Mouse (Mus musculus) brain, embryonic 14.5 days (tissue): Measurements from ENCODE around the gene Itpkc. TPM values are rescaled to one million over a fixed set of nuclear protein-coding genes. Genes with fewer than 3 reads are reported as not detected.
A peak's percentile ranks its signal among the peaks of the same experiment; 100 is the strongest.
"Not testable (repeated sequence)": the region's sequence is repeated elsewhere in the genome, so short reads cannot be mapped to it uniquely, and the experiment has no call there.

Experiments used
- DNase-seq: peaks from one replicate; pipeline ENCODE4 v3.0.0-alpha.2; 2011; ENCODE audit warnings: low read depth
- CTCF ChIP-seq: fragments of 200-500 bp; IDR thresholded peaks from 2 replicates; pipeline ENCODE4 v1.5.1; 2012; ENCODE audit warnings: inconsistent platforms, mild to moderate bottlenecking, moderate library complexity, borderline replicate concordance; ENCODE audit not compliant: insufficient read depth, insufficient read length; ENCODE audit errors: extremely low read depth
- POLR2A ChIP-seq: fragments of 200-500 bp; IDR thresholded peaks from 2 replicates; pipeline ENCODE4 v1.6.1; 2012; ENCODE audit warnings: mild to moderate bottlenecking, inconsistent platforms, borderline replicate concordance; ENCODE audit not compliant: poor library complexity, insufficient read depth, insufficient read length, severe bottlenecking; ENCODE audit errors: extremely low read depth
- polyA plus RNA-seq: library from polyadenylated mRNA; depleted of rRNA; stranded (reverse); fragments of >200 nt; gene quantifications from 2 replicates; pipeline ENCODE4 v1.2.3, GENCODE M21; 2012

Itpkc gene
- polyA plus RNA-seq, 1 experiment, result 15.9 TPM

- DNase-seq, result peak; percentile 64
- TF ChIP-seq POLR2A (no peak), CTCF (no peak)
Observed at GRCm38 (mm10) chr7:27259271-27259721, 30.8 kb upstream of the Itpkc start.

- TF ChIP-seq POLR2A, result peak; percentile 79
- no peak for TF ChIP-seq CTCF
- DNase-seq, result peak; percentile 97
Observed at GRCm38 (mm10) chr7:27258205-27258899, 29.9 kb upstream of the Itpkc start, which contains the start of gene Numbl. Gene Numbl (plus strand): TSS chr7:27258433.

GRCm38 (mm10) chr7:27257852-27258204 is 29.4 kb upstream of the Itpkc start:
- TF ChIP-seq CTCF, result no peak
- no peak for TF ChIP-seq POLR2A
- peak; percentile 91 for DNase-seq

- peak; percentile 92 for DNase-seq
- no peak for TF ChIP-seq POLR2A
Observed at GRCm38 (mm10) chr7:27257046-27257851, 28.8 kb upstream of the Itpkc start.

GRCm38 (mm10) chr7:27255721-27256120 is 27.3 kb upstream of the Itpkc start:
- DNase-seq, result no peak
- TF ChIP-seq CTCF (peak; percentile 38; the same call in 1 of the 2 replicates), POLR2A (no peak)

- DNase-seq, result no peak
- TF ChIP-seq CTCF, result no peak
- TF ChIP-seq POLR2A, result no peak
Observed at GRCm38 (mm10) chr7:27251946-27252345, 23.5 kb upstream of the Itpkc start.

- DNase-seq, result no peak
- TF ChIP-seq CTCF, result no peak
- TF ChIP-seq POLR2A, result no peak
Observed at GRCm38 (mm10) chr7:27249928-27250327, 21.5 kb upstream of the Itpkc start.

GRCm38 (mm10) chr7:27249146-27249545 is 20.7 kb upstream of the Itpkc start:
- TF ChIP-seq CTCF (peak; percentile 41; the same call in 1 of the 2 replicates), POLR2A (no peak)
- DNase-seq, result peak; percentile 66

- peak; percentile 53; the same call in 1 of the 2 replicates for TF ChIP-seq CTCF
- not testable (repeated sequence) for DNase-seq
Observed at GRCm38 (mm10) chr7:27244088-27244487, 15.6 kb upstream of the Itpkc start.

GRCm38 (mm10) chr7:27243211-27243610 is 14.8 kb upstream of the Itpkc start:
- TF ChIP-seq CTCF (no peak), POLR2A (no peak)
- no peak for DNase-seq

GRCm38 (mm10) chr7:27238568-27238967 is 10.1 kb upstream of the Itpkc start:
- DNase-seq, result no peak
- TF ChIP-seq POLR2A, result no peak
- no peak for TF ChIP-seq CTCF

- DNase-seq, result no peak
- TF ChIP-seq POLR2A, result no peak
- no peak for TF ChIP-seq CTCF
Observed at GRCm38 (mm10) chr7:27237527-27237926, 9.1 kb upstream of the Itpkc start.

GRCm38 (mm10) chr7:27235726-27236125 is 7.3 kb upstream of the Itpkc start:
- TF ChIP-seq CTCF, result no peak
- TF ChIP-seq POLR2A, result no peak
- DNase-seq, result no peak
